In the genomic region with DNA sequence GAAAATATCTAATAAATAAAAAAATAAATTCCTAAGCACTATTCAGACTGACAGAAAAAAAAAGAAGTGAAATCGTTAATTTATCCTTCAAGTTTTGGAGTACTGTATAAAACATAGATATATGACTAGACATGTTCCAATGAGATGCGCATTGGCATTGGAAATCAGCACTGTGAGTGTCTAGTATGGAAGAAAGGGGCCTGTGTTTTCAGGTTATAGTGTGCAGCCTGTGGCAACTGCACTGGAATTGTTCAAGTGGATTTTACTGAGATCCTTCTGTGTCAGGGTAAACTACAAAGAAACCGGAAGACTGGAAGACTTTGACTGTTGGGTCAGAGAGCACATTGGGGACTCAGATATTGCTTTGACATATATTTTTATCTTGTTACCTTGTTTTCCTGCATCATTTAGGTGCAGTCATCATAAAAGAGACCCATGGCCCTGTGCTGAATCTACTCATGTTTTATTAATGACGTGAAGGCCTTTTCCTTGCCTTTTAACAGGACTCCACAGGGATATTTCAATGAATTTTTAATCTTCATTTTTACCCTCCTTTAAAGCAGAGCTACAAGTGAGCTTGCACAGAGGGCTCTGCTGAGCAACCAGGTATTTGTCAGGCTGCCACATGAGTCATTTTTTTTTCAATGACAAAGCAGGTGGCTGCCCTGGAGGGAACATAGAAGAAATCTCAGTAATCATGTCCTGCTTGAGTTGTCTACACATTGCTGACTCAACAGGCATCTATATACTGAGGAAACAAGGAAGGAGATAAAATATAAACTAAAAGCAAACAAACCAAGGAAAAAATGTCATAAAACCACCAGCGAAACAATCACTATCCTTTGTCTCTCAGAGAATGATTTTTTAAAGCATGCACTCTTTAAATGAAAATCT, we compare ENCODE assay signal across 15 mouse cellular contexts.
DNase-seq lines count a peak whose midpoint lies in the region; ATAC-seq and TF ChIP-seq lines count a peak whose summit lies in the region.
"Had no signal": no experiment of that assay in that cellular context is flagged by ENCODE, and none has a peak within 500 bp of the region (broad histone marks: within the 10 kb centered on the region; RNA-seq: fewer than 3 reads in every experiment).

No protein-coding gene starts in this region.

- ATAC-seq in forebrain, embryonic 13.5 days: peak; percentile 48; the same call in 1 of the 2 replicates
- no peak for ATAC-seq in forebrain, embryonic 12.5 days (ENCODE audit: low FRiP score)
- peak; percentile 68 for ATAC-seq in intestine, embryonic 15.5 days
- no peak for ATAC-seq in midbrain, postnatal 0 days (ENCODE audit: low FRiP score)
- ATAC-seq: liver, embryonic 12.5 days had no signal

- TF ChIP-seq POLR2A in brain, embryonic 14.5 days (IDR thresholded peaks at IDR 0.05; ENCODE audit: borderline replicate concordance, extremely low read depth, insufficient read depth, insufficient read length, poor library complexity, severe bottlenecking): no peak

- no peak overlapping the region for H3K27ac ChIP-seq in forebrain, embryonic 13.5 days
- H3K27ac ChIP-seq in forebrain, embryonic 12.5 days: no peak overlapping the region
- no peak overlapping the region for H3K27ac ChIP-seq in intestine, embryonic 15.5 days
- H3K27ac ChIP-seq in midbrain, postnatal 0 days (ENCODE audit: low read depth, low read length): no peak overlapping the region
- H3K27ac ChIP-seq: left cerebral cortex, adult 2 months; liver, embryonic 12.5 days had no signal

- H3K4me2 ChIP-seq in forebrain, embryonic 13.5 days: no peak overlapping the region
- no peak overlapping the region for H3K4me2 ChIP-seq in forebrain, embryonic 12.5 days
- H3K4me2 ChIP-seq in intestine, embryonic 15.5 days (replicated peaks): no peak overlapping the region
- H3K4me2 ChIP-seq in midbrain, postnatal 0 days (ENCODE audit: low read depth, low read length, poor library complexity, severe bottlenecking): no peak overlapping the region
- H3K4me2 ChIP-seq: liver, embryonic 12.5 days had no signal

- no peaks in the 10 kb centered on the region for H3K9me3 ChIP-seq in forebrain, embryonic 13.5 days (replicated peaks)
- no peaks in the 10 kb centered on the region for H3K9me3 ChIP-seq in forebrain, embryonic 12.5 days
- H3K9me3 ChIP-seq in intestine, embryonic 15.5 days: no peaks in the 10 kb centered on the region
- no peaks in the 10 kb centered on the region for H3K9me3 ChIP-seq in midbrain, postnatal 0 days (ENCODE audit: low read length)
- H3K9me3 ChIP-seq: liver, embryonic 12.5 days had no signal

- no peak overlapping the region for H3K9ac ChIP-seq in forebrain, embryonic 13.5 days
- no peak overlapping the region for H3K9ac ChIP-seq in forebrain, embryonic 12.5 days
- no peak overlapping the region for H3K9ac ChIP-seq in intestine, embryonic 15.5 days
- H3K9ac ChIP-seq in midbrain, postnatal 0 days (replicated peaks; ENCODE audit: low read length, poor library complexity, severe bottlenecking): no peak overlapping the region
- H3K9ac ChIP-seq: liver, embryonic 12.5 days had no signal

- intact Hi-C loops in heart, postnatal 14 days (cut with DNase I): no loop called here

- H3K4me1 ChIP-seq in forebrain, embryonic 13.5 days: no peaks in the 10 kb centered on the region
- no peaks in the 10 kb centered on the region for H3K4me1 ChIP-seq in forebrain, embryonic 12.5 days
- no peaks in the 10 kb centered on the region for H3K4me1 ChIP-seq in intestine, embryonic 15.5 days (replicated peaks)
- no peaks in the 10 kb centered on the region for H3K4me1 ChIP-seq in midbrain, postnatal 0 days (ENCODE audit: insufficient read depth, low read length)
- H3K4me1 ChIP-seq: liver, embryonic 12.5 days had no signal

- no peaks in the 10 kb centered on the region for H3K27me3 ChIP-seq in forebrain, embryonic 13.5 days
- H3K27me3 ChIP-seq in forebrain, embryonic 12.5 days: no peaks in the 10 kb centered on the region
- no peaks in the 10 kb centered on the region for H3K27me3 ChIP-seq in intestine, embryonic 15.5 days (replicated peaks)
- no peaks in the 10 kb centered on the region for H3K27me3 ChIP-seq in midbrain, postnatal 0 days (ENCODE audit: insufficient read depth, low read length)
- H3K27me3 ChIP-seq: liver, embryonic 12.5 days had no signal

- WGBS in forebrain, embryonic 13.5 days: 86% methylated on average over 5 of the region's 5 CpGs
- 90% methylated on average over 5 of the region's 5 CpGs for WGBS in forebrain, embryonic 12.5 days
- whole genome bisulfite sequencing in intestine, embryonic 15.5 days: 83% methylated on average over 5 of the region's 5 CpGs
- WGBS in midbrain, postnatal 0 days: 64% methylated on average over 5 of the region's 5 CpGs

- H3K4me3 ChIP-seq in forebrain, embryonic 13.5 days: no peak overlapping the region
- H3K4me3 ChIP-seq in forebrain, embryonic 12.5 days (replicated peaks): no peak overlapping the region
- no peak overlapping the region for H3K4me3 ChIP-seq in intestine, embryonic 15.5 days (replicated peaks)
- no peak overlapping the region for H3K4me3 ChIP-seq in midbrain, postnatal 0 days (ENCODE audit: low read depth, low read length)
- H3K4me3 ChIP-seq: erythroblast, embryonic 14.5 days; left cerebral cortex, adult 2 months; liver, embryonic 12.5 days had no signal

- TF ChIP-seq CTCF in brain, embryonic 14.5 days (IDR thresholded peaks at IDR 0.05; ENCODE audit: borderline replicate concordance, extremely low read depth, insufficient read depth, insufficient read length): no peak
- TF ChIP-seq CTCF in midbrain, postnatal 0 days (IDR thresholded peaks at IDR 0.05): no peak

- H3K36me3 ChIP-seq in forebrain, embryonic 13.5 days (ENCODE audit: poor library complexity, severe bottlenecking): no peaks in the 10 kb centered on the region
- H3K36me3 ChIP-seq in forebrain, embryonic 12.5 days (replicated peaks): no peaks in the 10 kb centered on the region
- H3K36me3 ChIP-seq in intestine, embryonic 15.5 days: no peaks in the 10 kb centered on the region
- H3K36me3 ChIP-seq in midbrain, postnatal 0 days (ENCODE audit: insufficient read depth, low read length): no peaks in the 10 kb centered on the region
- H3K36me3 ChIP-seq: liver, embryonic 12.5 days had no signal

- DNase-seq in brain, embryonic 14.5 days (ENCODE audit: low read depth): peak; percentile 65
- peak; percentile 24 for DNase-seq in midbrain, postnatal 0 days (ENCODE audit: low spot score)
- DNase-seq in adrenal gland, postnatal 14 days: no peak
- no peak for DNase-seq in heart, postnatal 14 days
- DNase-seq: adrenal gland, postnatal 10 days; B cell, adult 2 months; cerebellum, adult 9-11 months; gastrocnemius, postnatal 14 days; thymus, adult 18-20 months had no signal

Comparison
In these comparisons a context has a peak if more than half of its experiments do, and no peak if none do; other contexts are left out.
1. ATAC-seq: peak in forebrain, embryonic 13.5 days (single experiment) and intestine, embryonic 15.5 days (single experiment); none in forebrain, embryonic 12.5 days (single experiment) and midbrain, postnatal 0 days (single experiment).
2. DNase-seq: peak in brain, embryonic 14.5 days (single experiment) and midbrain, postnatal 0 days (single experiment); none in adrenal gland, postnatal 14 days (single experiment) and heart, postnatal 14 days (0 of 2).